Mouse (Mus musculus) embryo, embryonic 11 days (tissue): ENCODE measurements around the gene Ctnna2.

ENCODE experiments used
- DNase-seq: peaks from one replicate; pipeline ENCODE4 v3.0.0-alpha.2; 2015

The Ctnna2 gene

GRCm38 (mm10) chr6:77578612-77579011 is 400.9 kb downstream of the Ctnna2 start:
- DNase-seq: peak; percentile 24

GRCm38 (mm10) chr6:77577585-77577984 is 401.9 kb downstream of the Ctnna2 start:
- DNase-seq: peak; percentile 16

- DNase-seq: peak; percentile 39
Observed at GRCm38 (mm10) chr6:77572614-77573013, 406.9 kb downstream of the Ctnna2 start.

- DNase-seq: no peak
Observed at GRCm38 (mm10) chr6:77569851-77570250, 409.6 kb downstream of the Ctnna2 start.

- no peak for DNase-seq
Observed at GRCm38 (mm10) chr6:77556181-77556580, 423.3 kb downstream of the Ctnna2 start.

GRCm38 (mm10) chr6:77537055-77537807 is 442.3 kb downstream of the Ctnna2 start:
- DNase-seq: peak; percentile 37

GRCm38 (mm10) chr6:77527636-77528035 is 451.9 kb downstream of the Ctnna2 start:
- DNase-seq: no peak

GRCm38 (mm10) chr6:77521836-77522235 is 457.7 kb downstream of the Ctnna2 start:
- no peak for DNase-seq

- DNase-seq: no peak
Observed at GRCm38 (mm10) chr6:77516515-77516914, 463.0 kb downstream of the Ctnna2 start.

- DNase-seq: no peak
Observed at GRCm38 (mm10) chr6:77511805-77512204, 467.7 kb downstream of the Ctnna2 start.

GRCm38 (mm10) chr6:77491721-77492120 is 487.8 kb downstream of the Ctnna2 start:
- no peak for DNase-seq

- no peak for DNase-seq
Observed at GRCm38 (mm10) chr6:77486658-77487057, 492.8 kb downstream of the Ctnna2 start.

GRCm38 (mm10) chr6:77482081-77482480 is 497.4 kb downstream of the Ctnna2 start:
- no peak for DNase-seq

- DNase-seq: no peak
Observed at GRCm38 (mm10) chr6:77475354-77475753, 504.1 kb downstream of the Ctnna2 start.

- DNase-seq: no peak
Observed at GRCm38 (mm10) chr6:77473256-77473655, 506.2 kb downstream of the Ctnna2 start.

GRCm38 (mm10) chr6:77468058-77468457 is 511.4 kb downstream of the Ctnna2 start:
- peak; percentile 2 for DNase-seq

- DNase-seq: no peak
Observed at GRCm38 (mm10) chr6:77462737-77463136, 516.8 kb downstream of the Ctnna2 start.

GRCm38 (mm10) chr6:77457919-77458318 is 521.6 kb downstream of the Ctnna2 start:
- no peak for DNase-seq

GRCm38 (mm10) chr6:77446861-77447260 is 532.6 kb downstream of the Ctnna2 start:
- no peak for DNase-seq

GRCm38 (mm10) chr6:77443906-77444305 is 535.6 kb downstream of the Ctnna2 start:
- DNase-seq: no peak

- DNase-seq: no peak
Observed at GRCm38 (mm10) chr6:77441051-77441450, 538.4 kb downstream of the Ctnna2 start.

- no peak for DNase-seq
Observed at GRCm38 (mm10) chr6:77430381-77430780, 549.1 kb downstream of the Ctnna2 start.

- DNase-seq: no peak
Observed at GRCm38 (mm10) chr6:77425746-77426145, 553.8 kb downstream of the Ctnna2 start.

- no peak for DNase-seq
Observed at GRCm38 (mm10) chr6:77424826-77425225, 554.7 kb downstream of the Ctnna2 start.

GRCm38 (mm10) chr6:77421564-77422139 is 557.8 kb downstream of the Ctnna2 start:
- no peak for DNase-seq
